Mouse (Mus musculus) MEL (cell line): ENCODE data around the gene Dnah5.
"Not testable (repeated sequence)": the region's sequence is repeated elsewhere in the genome, so short reads cannot be mapped to it uniquely, and the experiment has no call there.

Experiments
- CTCF ChIP-seq, 3 experiments: IDR thresholded peaks in 2 of 3; conservative IDR thresholded peaks in 1 of 3; 2 replicates each; pipeline ENCODE4 v1.5.1; 2011 to 2012; ENCODE audit warnings: low read length in 3 of 3, low read depth in 2 of 3, mild to moderate bottlenecking in 2 of 3, improper control_type of control experiment in 1 of 3, inconsistent platforms in 1 of 3, mixed read lengths in 1 of 3, moderate library complexity in 1 of 3; ENCODE audit not compliant: control insufficient read depth in 1 of 3, insufficient read depth in 1 of 3, poor library complexity in 1 of 3, severe bottlenecking in 1 of 3
- E2F4 ChIP-seq: IDR thresholded peaks from 2 replicates; pipeline ENCODE4 v1.6.1; 2011; ENCODE audit warnings: low read depth, low read length, improper control_type of control experiment, borderline replicate concordance
- POLR2A ChIP-seq, 2 experiments: IDR thresholded peaks; 2 replicates each; pipeline ENCODE4 v1.6.1; 2011 to 2012; ENCODE audit warnings: low read length in 2 of 2, mild to moderate bottlenecking in 2 of 2, control low read depth in 1 of 2, improper control_type of control experiment in 1 of 2, low read depth in 1 of 2, moderate library complexity in 1 of 2; ENCODE audit not compliant: control insufficient read depth in 1 of 2, insufficient read depth in 1 of 2, poor library complexity in 1 of 2
- RCOR1 ChIP-seq: IDR thresholded peaks from 2 replicates; pipeline ENCODE4 v1.6.1; 2012; ENCODE audit warnings: low read depth, mild to moderate bottlenecking, inconsistent platforms, low read length, improper control_type of control experiment
- SMC3 ChIP-seq: IDR thresholded peaks from 2 replicates; pipeline ENCODE4 v1.6.1; 2011; ENCODE audit warnings: low read depth, low read length, improper control_type of control experiment
- TAL1 ChIP-seq: IDR thresholded peaks from 2 replicates; pipeline ENCODE4 v1.6.1; 2012; ENCODE audit warnings: mild to moderate bottlenecking, inconsistent platforms, low read length, moderate library complexity, mixed read lengths

GRCm38 (mm10) chr15:28461091-28461778, 257.7 kb downstream of the Dnah5 start:
- TF ChIP-seq POLR2A (IDR thresholded peaks at IDR 0.05; ENCODE audit: control insufficient read depth in 1 of 2, insufficient read depth in 1 of 2, low read depth in 1 of 2, low read length in 2 of 2, poor library complexity in 1 of 2); E2F4; CTCF (IDR thresholded peaks at IDR 0.05 in 2 of 3, conservative IDR thresholded peaks at IDR 0.05 in 1 of 3; ENCODE audit: control insufficient read depth in 1 of 3, insufficient read depth in 1 of 3, low read depth in 2 of 3, low read length in 3 of 3, poor library complexity in 1 of 3, severe bottlenecking in 1 of 3); TAL1; SMC3; RCOR1: not testable (repeated sequence)
